Mouse (Mus musculus) small intestine, adult 2 months (tissue): ENCODE results near the gene Tox4.

Experiments
- CTCF ChIP-seq: fragments of 200-500 bp; IDR thresholded peaks from 2 replicates; pipeline ENCODE4 v1.5.1; 2012; ENCODE audit warnings: low read depth, mild to moderate bottlenecking, control low read depth, inconsistent platforms, low read length, moderate library complexity, mixed read lengths; ENCODE audit not compliant: insufficient replicate concordance, insufficient read length; ENCODE audit errors: extremely low read depth
- POLR2A ChIP-seq: fragments of 200-500 bp; IDR thresholded peaks from 2 replicates; pipeline ENCODE4 v1.6.1; 2012; ENCODE audit warnings: low read depth, mild to moderate bottlenecking, control low read depth, inconsistent platforms, low read length, moderate library complexity

DNA sequence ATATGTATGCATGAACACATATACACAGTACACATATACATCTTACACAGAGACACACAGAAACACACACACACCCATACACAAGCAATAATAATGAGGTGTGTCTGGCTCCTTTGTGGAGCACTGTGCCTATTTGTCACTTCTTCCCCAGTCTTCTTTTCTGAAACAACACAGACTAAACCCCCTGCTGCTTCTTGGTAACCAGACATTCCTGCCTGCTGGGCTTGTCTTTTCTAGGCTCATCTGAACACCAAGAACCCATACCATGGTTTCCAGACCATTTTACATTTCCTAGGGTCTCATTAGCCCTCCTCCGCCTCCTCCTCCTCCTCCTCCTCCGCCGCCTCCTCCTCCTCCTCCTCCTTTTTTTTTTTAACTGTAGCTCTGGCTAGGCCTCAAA is 53.2 kb downstream of the Tox4 start:
- no peak for TF ChIP-seq POLR2A
- no peak for TF ChIP-seq CTCF
